Mouse (Mus musculus): ENCODE results near the gene Setmar.

Gene Setmar

GRCm38 (mm10) chr6:108114971-108115370 lies 50.1 kb downstream of the Setmar start:
- DNase-seq (ENCODE audit: low spot score) = no peak

GRCm38 (mm10) chr6:108117881-108118280 lies 53.0 kb downstream of the Setmar start:
- DNase-seq (ENCODE audit: low spot score) = no peak

GRCm38 (mm10) chr6:108125474-108125873 lies 60.6 kb downstream of the Setmar start:
- no peak for DNase-seq (ENCODE audit: low spot score)

GRCm38 (mm10) chr6:108126631-108127030 lies 61.8 kb downstream of the Setmar start:
- no peak for DNase-seq (ENCODE audit: low spot score)
